Mouse (Mus musculus) limb, embryonic 14.5 days (tissue): ENCODE data around the gene Taz. TPM values are rescaled to one million over a fixed set of nuclear protein-coding genes. Genes with fewer than 3 reads are reported as not detected.

Source experiments
- ATAC-seq: fragments of 200-750 bp; cut with Nextera tagmentation; 2 replicates; pipeline ENCODE4 v1.8.0; 2017; ENCODE audit warnings: low read depth, moderate number of reproducible peaks, moderate TSS enrichment; ENCODE audit not compliant: low FRiP score
- DNase-seq: peaks from one replicate; pipeline ENCODE4 v3.0.0-alpha.2; 2015; ENCODE audit warnings: low spot score
- H3K27ac ChIP-seq: fragments of 300-500 bp; sonication (generic); replicated peaks from 2 replicates; pipeline ENCODE4 v1.5.1; 2014; ENCODE audit warnings: low read depth, mild to moderate bottlenecking, low read length, moderate library complexity, mixed read lengths
- H3K27me3 ChIP-seq: fragments of 300-500 bp; sonication (generic); 2 replicates; pipeline ENCODE4 v1.6.1; 2014; ENCODE audit warnings: low read length, mixed read lengths; ENCODE audit not compliant: control insufficient read depth, insufficient read depth
- H3K36me3 ChIP-seq: fragments of 300-500 bp; sonication (generic); 2 replicates; pipeline ENCODE4 v1.6.1; 2014; ENCODE audit warnings: mild to moderate bottlenecking, low read length, moderate library complexity, mixed read lengths; ENCODE audit not compliant: control insufficient read depth, insufficient read depth
- H3K4me1 ChIP-seq: fragments of 300-500 bp; sonication (generic); 2 replicates; pipeline ENCODE4 v1.6.1; 2014; ENCODE audit warnings: antibody characterized with exemption, low read length, mixed read lengths; ENCODE audit not compliant: control insufficient read depth, insufficient read depth
- H3K4me2 ChIP-seq: fragments of 300-500 bp; sonication (generic); replicated peaks from 2 replicates; pipeline ENCODE4 v1.6.1; 2014; ENCODE audit warnings: low read depth, mild to moderate bottlenecking, low read length, moderate library complexity; ENCODE audit not compliant: severe bottlenecking
- H3K4me3 ChIP-seq: fragments of 300-500 bp; sonication (generic); replicated peaks from 2 replicates; pipeline ENCODE4 v1.5.1; 2014; ENCODE audit warnings: low read length
- H3K9ac ChIP-seq: fragments of 300-500 bp; sonication (generic); 2 replicates; pipeline ENCODE4 v1.6.1; 2014; ENCODE audit warnings: mild to moderate bottlenecking, low read depth, low read length, moderate library complexity; ENCODE audit not compliant: severe bottlenecking
- H3K9me3 ChIP-seq: fragments of 300-500 bp; sonication (generic); 2 replicates; pipeline ENCODE4 v1.6.1; 2016; ENCODE audit warnings: low read length; ENCODE audit not compliant: control insufficient read depth
- POLR2A ChIP-seq: fragments of 200-500 bp; IDR thresholded peaks from 2 replicates; pipeline ENCODE4 v1.8.0; 2012; ENCODE audit warnings: inconsistent platforms, mild to moderate bottlenecking, moderate library complexity, borderline replicate concordance; ENCODE audit not compliant: insufficient read depth, insufficient read length; ENCODE audit errors: extremely low read depth
- WGBS: fragments of 180-500 bp; shearing (Covaris S2); extraction: QIAGEN DNeasy Blood & Tissue Kit; methylation state at CpG from one replicate; pipeline ENCODE4 v1.1.7; 2014; 5-methylcytosine and 5-hydroxymethylcytosine counted together
- polyA plus RNA-seq, 2 experiments: library from polyadenylated mRNA; depleted of rRNA in 1 of 2; stranded (reverse) in 1 of 2; unstranded in 1 of 2; fragments of >200 nt; fragmentation: Nextera tagmentation in 1 of 2; extraction: Ambion mirVana in 1 of 2; gene quantifications; 2 replicates each; pipeline versions ENCODE4 v1.2.1 to v1.2.3; 2012 to 2014

Gene Taz
- polyA plus RNA-seq, 2 experiments = 64.0 to 99.7 TPM

DNA sequence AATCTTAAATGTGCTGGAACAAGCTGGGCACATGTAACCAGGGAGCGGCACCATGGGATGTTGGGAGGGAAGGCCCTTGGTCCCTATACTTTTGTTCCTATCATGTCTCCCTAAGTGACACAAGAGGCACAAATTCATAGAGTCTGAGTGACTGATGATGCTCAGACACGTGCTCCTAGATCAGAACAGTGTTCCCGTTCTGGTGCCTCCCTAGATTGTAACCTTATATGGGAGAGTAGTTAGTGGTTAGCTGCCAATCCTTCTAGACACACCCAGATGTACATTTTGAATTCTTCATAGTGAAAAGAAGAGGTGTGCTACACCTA lies 12.0 kb upstream of the Taz start:
- no peaks in the 10 kb centered on the region for H3K4me1 ChIP-seq
- no peak for DNase-seq
- ATAC-seq = peak; percentile 17; the same call in 1 of the 2 replicates
- peak overlapping the region; percentile 53 for H3K4me2 ChIP-seq
- peaks cover 14% of the 10 kb centered on the region for H3K36me3 ChIP-seq
- no peaks in the 10 kb centered on the region for H3K9me3 ChIP-seq
- H3K27me3 ChIP-seq = no peaks in the 10 kb centered on the region
- no peak for TF ChIP-seq POLR2A
- peak overlapping the region; percentile 97 for H3K27ac ChIP-seq
- H3K9ac ChIP-seq = peak overlapping the region; percentile 61
- H3K4me3 ChIP-seq = peak overlapping the region; percentile 53
- 22% methylated on average over 3 of the region's 3 CpGs for WGBS

DNA sequence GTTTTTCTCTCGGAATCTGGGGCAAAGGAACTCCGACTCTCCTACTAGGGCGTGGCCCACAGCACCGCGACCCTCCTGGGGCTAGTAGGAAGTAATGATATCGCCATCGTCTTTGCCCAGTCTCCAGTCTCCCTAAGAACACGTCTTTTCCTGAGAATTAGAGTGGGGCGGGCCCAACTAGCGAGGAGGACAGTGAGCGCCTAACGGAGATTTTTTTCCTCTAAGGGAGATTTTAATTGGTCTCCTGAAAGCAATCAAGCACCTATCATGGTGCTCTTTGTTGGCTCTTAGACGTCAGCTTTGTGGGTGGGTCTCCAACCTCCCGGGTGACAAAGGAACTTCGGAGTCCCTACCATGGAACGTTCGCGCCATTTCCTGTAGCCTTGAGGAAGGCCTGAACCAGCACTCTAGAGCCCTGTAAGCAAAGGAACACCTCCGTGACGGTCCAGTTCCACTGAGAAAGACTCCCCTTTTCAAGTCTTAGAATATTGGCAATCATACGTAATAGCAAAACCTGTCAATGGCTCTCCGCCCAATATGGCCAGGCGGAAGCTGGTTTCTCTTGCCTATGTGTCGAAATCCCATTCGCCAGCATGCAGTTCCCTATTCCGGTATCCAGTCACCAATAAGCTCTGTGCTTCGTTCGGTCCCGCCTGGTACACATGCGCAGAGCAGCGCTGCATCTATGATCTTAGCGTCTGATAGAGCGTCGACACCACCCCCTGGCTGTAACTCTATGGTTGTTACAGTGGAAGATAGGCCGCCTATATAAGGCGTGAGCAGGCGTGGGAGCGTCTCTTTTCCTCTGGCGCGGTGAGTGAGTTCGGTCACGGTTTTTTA lies 11.4 kb upstream of the Taz start, which contains the start of gene Rpl10:
TSS of gene Rpl10 (plus strand) at position 751 of the 840 bp plus-strand sequence.
- Histone ChIP-seq H3K9ac (peak within 1 kb of the TSS; percentile 86), H3K4me2 (peak within 1 kb of the TSS; percentile 53), H3K9me3 (no peaks in the 10 kb centered on the region), H3K27ac (peak within 1 kb of the TSS; percentile 97), H3K27me3 (no peaks in the 10 kb centered on the region), H3K4me1 (no peaks in the 10 kb centered on the region), H3K4me3 (peak within 1 kb of the TSS; percentile 53), H3K36me3 (peaks cover 14% of the 10 kb centered on the region)
- TF ChIP-seq POLR2A = peak; percentile 97; the same call in 1 of the 2 replicates
- DNase-seq (peak; percentile 94), ATAC-seq (peak; percentile 93)
- WGBS = 18% methylated on average over 42 of the region's 42 CpGs

DNA sequence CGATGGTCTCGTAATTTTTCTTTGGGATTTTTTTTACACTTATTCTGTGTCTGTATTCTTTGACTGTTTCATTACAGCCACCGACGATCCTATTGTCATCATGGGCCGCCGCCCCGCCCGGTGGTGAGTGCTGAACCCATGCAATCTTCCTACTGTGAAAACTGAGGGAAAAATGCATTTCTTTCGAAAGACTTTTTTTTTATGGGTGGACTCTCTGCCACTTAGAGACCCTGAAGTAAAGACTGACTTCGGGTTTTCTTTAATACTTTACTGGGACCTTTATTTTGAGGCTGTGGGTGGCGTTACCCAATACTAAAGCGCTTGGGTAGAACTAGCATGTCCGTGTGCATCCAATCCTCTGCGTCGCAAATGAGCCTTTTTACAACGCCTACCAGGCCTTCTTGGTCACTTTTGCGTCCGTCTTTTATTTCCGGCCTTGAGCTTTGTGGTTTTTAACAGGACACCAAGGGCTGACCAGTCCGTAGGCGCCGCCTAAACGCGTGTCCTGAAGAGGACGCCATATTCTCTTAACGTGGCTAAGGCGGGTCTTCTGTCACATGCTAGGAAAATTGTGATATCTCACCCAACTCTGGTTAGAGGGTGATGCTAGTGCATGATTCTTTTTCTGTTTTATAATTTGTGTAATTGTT lies 10.7 kb upstream of the Taz start:
- H3K9ac ChIP-seq = peak overlapping the region; percentile 86
- no peak for TF ChIP-seq POLR2A
- DNase-seq = peak; percentile 21
- peak overlapping the region; percentile 74 for H3K27ac ChIP-seq
- H3K4me1 ChIP-seq = no peaks in the 10 kb centered on the region
- ATAC-seq = no peak
- H3K4me3 ChIP-seq = peak overlapping the region; percentile 53
- H3K36me3 ChIP-seq = peaks cover 14% of the 10 kb centered on the region
- 24% methylated on average over 27 of the region's 27 CpGs for WGBS
- H3K27me3 ChIP-seq = no peaks in the 10 kb centered on the region
- peak overlapping the region; percentile 48 for H3K4me2 ChIP-seq
- H3K9me3 ChIP-seq = no peaks in the 10 kb centered on the region

DNA sequence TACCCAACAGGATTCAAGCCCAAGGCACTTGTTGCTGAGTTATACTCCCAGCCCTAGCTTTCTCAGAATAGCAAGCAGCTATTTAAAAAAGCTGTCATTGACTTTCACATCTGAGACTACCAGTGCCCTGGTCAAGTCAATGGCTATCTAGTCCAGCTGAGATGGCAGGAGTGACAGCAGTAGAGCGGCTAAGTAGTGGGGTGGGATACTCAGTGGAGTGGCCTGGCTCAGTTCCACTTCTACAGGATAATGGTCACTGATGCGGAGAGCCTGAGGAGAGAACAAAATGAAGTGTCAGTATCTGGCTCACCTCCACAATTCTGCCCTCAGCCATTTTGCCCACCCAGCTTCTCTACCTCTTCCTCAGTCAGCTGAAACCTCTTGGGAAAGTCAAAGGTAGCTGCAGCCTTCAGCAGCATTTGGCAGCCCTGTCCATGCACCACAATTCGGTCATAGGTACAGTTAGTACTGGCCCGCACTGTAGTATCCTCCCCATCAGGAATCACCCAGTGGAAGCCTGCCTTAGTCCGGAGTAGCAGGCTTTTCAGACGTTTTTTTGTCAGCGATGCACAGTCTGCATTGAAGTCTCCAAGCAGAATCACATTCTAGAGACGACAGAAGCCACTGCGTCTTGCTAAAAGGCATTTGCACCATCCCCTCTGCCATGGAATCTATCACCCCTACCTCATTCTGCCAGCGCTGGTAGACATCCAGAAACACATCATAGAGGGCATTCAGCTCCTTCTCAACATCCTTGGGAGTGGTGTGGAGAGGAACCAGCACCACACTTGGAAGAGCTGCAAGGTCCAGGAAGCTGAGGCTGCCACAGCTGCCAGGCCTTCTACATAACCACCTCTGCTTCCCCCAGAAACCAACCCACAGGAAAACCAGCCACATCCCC lies 8.0 kb upstream of the Taz start:
- DNase-seq = no peak
- Histone ChIP-seq H3K9me3 (no peaks in the 10 kb centered on the region), H3K4me2 (no peak overlapping the region), H3K27ac (0 out of 2 replicates have a peak overlapping the region, but pooled peaks have one; percentile 26), H3K4me3 (no peak overlapping the region), H3K27me3 (no peaks in the 10 kb centered on the region), H3K9ac (no peak overlapping the region), H3K36me3 (peaks cover 14% of the 10 kb centered on the region), H3K4me1 (no peaks in the 10 kb centered on the region)
- 34% methylated on average over 10 of the region's 10 CpGs for WGBS
- no peak for TF ChIP-seq POLR2A
- no peak for ATAC-seq

DNA sequence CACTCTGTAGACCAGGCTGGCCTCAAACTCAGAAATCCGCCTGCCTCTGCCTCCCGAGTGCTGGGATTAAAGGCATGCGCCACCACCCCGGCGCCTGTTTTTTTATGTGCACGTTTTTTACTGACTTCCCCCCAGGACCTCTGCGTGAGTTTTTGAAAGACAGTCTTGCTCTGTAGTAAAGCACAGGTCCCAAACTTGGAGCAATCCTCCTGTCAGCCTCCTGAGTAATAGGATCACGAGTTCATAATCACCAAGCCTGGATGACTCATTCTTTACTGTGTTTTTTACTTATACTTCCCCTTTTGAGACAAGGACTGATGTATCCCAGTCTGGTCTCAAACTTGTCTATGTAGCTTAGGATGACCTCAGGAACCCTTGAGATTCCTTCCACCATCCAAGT lies 3.8 kb upstream of the Taz start:
- H3K27me3 ChIP-seq = no peaks in the 10 kb centered on the region
- no peak overlapping the region for H3K4me3 ChIP-seq
- no peak overlapping the region for H3K9ac ChIP-seq
- peaks cover 6% of the 10 kb centered on the region; the same call in 1 of the 2 replicates for H3K36me3 ChIP-seq
- no peak for TF ChIP-seq POLR2A
- 0 out of 2 replicates have a peak, but pooled peaks cover 4% of the 10 kb centered on the region for H3K4me1 ChIP-seq
- ATAC-seq (no peak), DNase-seq (no peak)
- 78% methylated on average over 8 of the region's 8 CpGs for whole genome bisulfite sequencing
- no peaks in the 10 kb centered on the region for H3K9me3 ChIP-seq
- H3K4me2 ChIP-seq = no peak overlapping the region
- H3K27ac ChIP-seq = no peak overlapping the region
